Mouse (Mus musculus) layer of hippocampus, adult 9-10 months (tissue): ENCODE results near the gene Usp21.
"Not testable (repeated sequence)": the region's sequence is repeated elsewhere in the genome, so short reads cannot be mapped to it uniquely, and the experiment has no call there.

Experiments used
- DNase-seq: peaks from one replicate; pipeline ENCODE4 v3.0.0; 2022; ENCODE audit warnings: low spot score

Usp21 gene

DNA sequence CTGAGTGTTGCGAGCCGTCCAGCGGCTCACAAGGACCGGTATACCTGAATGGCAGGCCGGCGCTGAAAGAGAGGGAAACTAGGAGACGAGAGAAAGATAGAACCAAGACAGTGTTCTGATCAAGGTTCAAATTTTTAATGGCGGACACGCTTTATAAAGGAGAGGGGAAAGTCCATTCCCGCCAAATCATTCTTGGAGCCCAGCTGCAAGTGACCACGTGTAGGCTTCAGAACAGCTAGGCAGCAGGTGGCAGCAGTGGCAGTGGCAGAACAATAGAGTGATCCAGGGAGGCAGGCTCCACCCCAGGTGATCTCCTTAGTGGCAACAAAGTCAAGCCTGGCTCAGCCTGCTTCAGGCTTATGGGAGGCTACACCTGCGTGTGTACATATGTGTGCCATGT, 45.8 kb downstream of the Usp21 start:
- DNase-seq: not testable (repeated sequence)

DNA sequence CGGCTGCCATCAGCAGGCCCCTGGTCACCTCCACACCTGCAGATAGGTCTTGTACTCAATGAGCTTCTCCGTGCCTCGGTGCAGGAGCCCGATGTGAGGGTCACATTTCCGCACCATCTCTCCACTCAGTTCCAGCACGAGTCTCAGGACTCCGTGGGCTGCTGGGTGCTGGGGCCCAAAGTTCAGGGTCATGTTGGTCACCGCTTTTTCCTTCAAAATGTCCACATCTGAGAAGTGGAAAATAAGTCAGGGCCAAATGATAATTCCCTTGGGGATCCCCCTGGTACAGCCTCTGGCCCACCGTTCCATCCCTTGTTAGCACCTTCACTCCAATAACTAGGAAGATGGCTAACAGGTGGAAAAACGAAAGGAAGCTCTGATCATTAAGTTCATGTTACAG, 46.9 kb downstream of the Usp21 start:
- no peak for DNase-seq

DNA sequence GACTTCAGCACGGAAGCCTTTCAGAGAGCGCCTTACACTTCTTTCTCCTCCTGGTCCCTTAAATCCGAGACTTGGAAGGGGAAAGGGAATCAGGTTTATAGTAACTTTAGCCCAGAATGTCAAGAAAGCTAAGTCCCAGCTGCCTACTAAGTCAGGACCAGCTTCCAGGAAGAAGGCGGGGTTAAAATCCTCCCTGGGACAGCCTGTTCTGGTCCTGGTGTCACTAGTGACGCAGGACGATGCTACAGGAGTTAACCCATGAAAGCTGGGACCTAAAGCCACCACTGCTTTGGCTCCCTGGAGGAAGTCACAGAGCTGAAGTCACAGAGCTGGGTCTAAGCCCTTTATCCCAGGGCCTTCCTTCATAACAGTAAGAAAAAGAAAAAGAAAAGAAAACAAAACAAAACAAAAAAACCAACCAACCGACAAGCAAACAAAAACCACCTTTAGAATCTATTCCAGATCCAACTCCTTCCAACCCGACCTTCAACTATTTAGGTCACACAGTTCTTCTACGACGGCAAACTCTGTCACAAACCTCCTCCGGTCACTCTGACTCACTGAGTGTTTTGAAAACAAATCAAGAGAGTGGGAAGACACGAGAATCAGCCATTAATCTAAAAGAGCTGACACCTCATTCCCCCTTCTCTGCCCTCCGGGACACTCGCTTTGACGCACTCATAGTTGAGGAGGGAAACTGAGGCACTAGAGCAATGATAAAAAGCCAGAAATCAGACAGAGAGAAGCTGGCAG, 47.6 kb downstream of the Usp21 start:
- DNase-seq: no peak

DNA sequence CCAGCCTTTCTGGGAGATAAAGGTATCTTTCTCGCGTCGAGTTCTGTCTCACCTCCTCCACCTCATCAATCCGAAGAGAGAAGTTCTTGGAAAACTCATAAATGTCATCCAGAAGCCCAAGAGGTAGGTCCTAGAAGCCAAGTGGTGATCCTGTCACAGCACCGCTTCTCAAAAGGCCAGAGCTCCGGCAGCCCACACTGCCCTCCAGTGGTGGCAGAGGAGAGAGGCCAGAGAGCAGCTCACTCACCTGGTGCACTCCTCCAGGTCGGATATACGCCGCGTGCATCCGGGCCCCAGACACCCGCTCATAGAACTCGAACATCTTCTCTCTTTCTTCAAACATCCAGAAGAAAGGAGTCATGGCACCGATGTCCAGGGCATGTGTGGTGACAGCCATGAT, 49.3 kb downstream of the Usp21 start:
- no peak for DNase-seq

DNA sequence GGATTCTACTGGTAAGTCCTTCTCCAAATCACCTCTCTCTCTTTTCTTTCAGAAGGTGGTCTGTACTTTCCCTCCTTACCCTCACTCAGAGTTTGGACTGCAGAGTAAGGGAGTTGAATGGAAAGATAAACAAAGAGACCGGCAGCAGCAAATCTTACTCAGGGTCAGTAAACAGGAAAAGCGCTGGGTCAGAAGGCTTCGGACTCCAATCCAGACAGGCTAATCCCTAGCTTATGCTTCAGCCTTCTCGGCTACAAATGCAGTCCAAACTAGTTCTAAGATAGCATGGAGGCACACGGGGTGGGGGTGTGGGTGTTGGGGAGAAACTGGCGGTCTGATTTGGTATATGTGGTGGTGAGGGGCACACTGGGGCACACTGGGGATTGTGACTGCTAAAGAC, 50.4 kb downstream of the Usp21 start:
- DNase-seq: no peak

DNA sequence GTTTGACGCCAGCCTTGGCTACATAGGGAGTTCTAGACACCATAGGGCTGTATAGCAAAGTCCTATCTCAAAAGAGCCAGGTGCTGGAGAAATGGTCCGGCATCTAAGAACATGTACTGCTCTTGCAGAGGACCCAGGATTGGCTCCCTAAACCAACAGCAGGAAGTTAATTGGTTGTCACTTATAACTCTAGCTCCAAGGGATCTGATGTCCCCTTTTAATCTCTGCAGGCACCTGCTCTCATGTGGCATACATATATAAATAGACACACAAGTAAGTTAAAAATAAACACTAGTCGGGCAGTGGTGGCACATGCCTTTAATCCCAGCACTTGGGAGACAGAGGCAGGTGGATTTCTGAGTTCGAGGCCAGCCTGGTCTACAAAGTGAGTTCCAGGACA, 52.0 kb downstream of the Usp21 start:
- DNase-seq: no peak

DNA sequence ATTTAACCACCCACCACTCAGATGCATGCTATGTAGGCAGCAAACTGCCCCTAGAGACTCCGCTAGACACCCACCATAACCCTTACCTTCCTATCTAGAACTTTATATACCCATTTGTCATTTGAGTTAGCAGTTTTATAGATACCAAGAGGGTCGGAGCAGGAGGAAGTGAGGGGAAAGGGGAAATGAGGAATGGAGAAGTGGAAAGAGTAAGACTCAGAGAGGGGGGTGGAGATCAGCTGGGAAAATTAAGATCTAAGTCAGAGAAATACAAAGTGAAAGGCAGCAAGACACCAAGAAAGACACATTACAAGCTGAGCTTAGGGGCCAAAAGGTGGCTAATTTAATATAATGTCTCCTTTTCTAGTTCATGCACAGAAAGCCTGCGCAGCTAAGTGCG, 53.3 kb downstream of the Usp21 start:
- DNase-seq: no peak

DNA sequence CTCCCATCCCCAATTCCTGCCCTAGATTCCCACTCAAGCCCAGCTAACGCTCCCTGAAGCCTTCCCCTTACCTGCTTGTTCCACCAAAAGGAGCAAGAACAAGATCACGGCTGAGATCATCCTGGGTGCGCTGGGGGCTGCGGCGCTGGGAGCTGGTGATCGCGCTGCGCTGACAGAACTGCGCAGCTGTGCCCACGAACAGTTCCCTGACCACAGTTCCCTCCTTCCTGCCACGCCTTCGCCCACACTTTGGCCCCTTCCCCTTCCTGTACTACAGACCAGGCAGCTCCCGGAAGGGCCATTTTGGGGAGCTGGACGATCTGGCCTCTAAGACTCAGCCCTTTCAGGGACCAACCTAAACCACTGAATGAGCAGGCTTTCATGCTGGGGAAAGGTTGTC, 53.7 kb downstream of the Usp21 start, which contains the start of gene Fcer1g:
TSS of gene Fcer1g (minus strand) at position 240 of the 400 bp plus-strand sequence.
- no peak for DNase-seq

DNA sequence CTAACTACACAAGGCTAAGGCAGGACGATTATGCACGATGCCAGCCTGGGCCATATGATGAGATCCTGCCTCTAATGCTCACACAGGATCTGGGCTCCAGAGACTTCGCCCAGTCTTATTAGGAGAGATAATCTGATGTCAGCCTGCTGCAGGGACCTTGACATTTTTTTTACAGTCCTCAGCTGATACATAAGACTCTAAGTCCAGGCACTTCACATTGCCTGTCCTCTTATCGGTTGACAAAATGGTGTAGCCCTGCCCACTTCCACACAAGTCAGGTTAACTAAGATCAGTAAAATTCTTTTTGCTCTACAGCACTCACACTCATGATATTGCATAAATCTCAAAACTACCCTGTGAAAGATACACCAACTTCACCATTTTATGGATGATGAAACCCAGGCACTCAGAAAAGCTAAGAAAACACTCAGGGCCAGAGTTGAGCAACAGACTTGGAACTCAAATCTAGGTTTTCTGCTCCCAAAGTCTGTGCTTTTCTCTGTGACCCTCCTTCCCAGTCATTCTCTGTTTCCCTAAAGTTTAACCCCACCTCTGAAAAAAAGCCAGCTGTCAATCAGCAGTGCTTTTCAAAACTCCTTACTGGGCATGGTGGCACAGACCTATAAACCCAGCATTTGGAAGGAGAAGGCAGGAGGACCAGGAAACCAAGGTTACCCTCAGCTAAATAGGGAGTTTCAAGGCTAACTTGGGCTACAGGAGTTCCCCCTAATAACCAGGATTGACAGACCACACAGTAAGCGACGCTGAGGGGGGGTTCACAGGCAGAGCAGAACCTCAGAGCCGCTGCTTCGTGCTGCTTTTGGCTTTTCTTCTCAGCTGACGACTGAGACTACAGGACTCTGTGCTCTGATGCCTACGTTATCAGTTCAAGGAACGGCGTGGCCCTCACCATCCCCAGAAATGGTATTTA, 54.7 kb downstream of the Usp21 start:
- DNase-seq: no peak

DNA sequence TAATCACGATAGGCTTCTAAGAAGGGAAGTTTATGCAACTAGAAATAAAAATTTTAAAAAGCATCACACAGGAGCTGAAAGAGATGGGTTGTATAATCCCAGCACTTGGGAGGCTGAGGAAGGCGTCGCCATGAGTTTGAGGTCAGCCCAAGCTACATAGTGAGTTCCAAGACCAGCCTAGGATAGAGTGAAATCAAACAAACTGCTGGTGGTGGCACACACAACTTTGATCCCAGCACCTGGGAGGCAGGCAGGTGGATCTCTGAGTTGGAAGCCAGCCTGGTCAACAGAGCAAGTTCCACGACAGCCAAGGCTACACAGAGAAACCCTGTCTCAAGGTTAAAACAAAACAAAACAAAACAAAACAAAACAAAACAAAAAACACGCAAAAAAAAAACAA, 55.4 kb downstream of the Usp21 start:
- no peak for DNase-seq
